Mouse (Mus musculus) liver, adult 2 months (tissue): ENCODE measurements around the gene Ipo8.

Experiments used
- CTCF ChIP-seq: fragments of 200-500 bp; IDR thresholded peaks from 2 replicates; pipeline ENCODE4 v1.5.1; 2011; ENCODE audit warnings: low read depth, low read length, control low read depth
- POLR2A ChIP-seq: fragments of 200-500 bp; IDR thresholded peaks from 2 replicates; pipeline ENCODE4 v1.6.1; 2011; ENCODE audit warnings: low read length, control low read depth; ENCODE audit not compliant: insufficient read depth; ENCODE audit errors: extremely low read depth

DNA sequence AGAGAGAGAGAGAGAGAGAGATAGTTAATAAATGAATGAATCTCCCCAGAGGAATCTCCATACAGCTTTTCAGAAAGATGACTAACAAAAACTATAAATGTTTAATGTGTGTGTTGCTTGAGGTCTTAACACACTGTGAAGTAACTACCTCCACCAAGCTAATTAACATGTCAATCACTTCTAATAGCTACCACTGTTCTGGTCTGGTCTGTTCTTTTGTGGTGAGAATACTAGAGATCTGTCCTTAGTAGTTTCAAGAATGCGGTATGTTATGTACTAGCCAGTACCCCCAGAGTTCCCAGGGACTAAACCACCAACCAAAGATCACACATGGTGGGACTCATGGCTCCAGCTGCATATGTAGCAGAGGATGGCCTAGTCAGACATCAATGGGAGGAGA lies 74.7 kb downstream of the Ipo8 start:
- TF ChIP-seq POLR2A (no peak), CTCF (no peak)
